Mouse (Mus musculus): ENCODE results near the gene Tecpr2.

Gene Tecpr2

DNA sequence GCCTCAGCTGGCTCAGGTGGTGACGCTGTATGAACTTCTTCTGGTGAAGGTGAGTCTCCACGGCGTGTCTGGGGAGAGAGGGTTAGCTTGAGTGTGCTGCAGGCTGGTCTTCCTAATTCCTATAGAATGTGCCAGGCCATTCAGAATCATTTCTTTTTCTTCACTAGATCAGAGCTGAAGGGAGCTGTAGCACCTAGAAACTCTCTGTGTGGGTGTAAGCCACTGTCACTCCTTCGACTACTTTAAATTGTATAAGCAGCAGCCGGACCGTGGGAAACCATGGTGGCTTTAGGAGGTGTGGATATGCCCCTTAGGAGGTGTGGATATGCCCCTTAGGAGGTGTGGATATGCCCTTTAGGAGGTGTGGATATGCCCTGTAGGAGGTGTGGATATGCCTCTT, 25.1 kb upstream of the Tecpr2 start:
- no peak for DNase-seq (ENCODE audit: low spot score in 2 of 2)

DNA sequence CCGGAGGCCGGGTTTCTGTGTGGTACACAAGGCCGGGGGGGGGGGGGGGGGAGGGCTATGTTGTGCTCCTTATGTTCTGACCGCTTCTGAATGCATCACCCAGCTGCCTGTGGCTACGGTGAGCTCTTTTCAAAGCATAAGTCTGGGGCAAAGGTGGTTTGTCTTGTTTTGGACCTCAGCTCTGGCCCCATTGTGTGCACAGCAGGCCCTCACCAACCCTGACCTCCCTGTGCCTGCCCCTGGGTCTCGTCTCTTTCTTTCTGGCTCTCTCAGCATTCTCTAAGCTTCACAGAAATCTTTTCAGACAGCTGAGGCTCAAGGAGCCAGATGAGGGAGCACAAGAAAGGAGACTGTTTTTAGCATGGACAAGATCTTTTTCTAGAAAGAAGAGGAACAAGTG, 23.5 kb upstream of the Tecpr2 start:
- DNase-seq (ENCODE audit: low spot score in 2 of 2), result no peak

- DNase-seq (ENCODE audit: low spot score in 2 of 2), result no peak
Observed at GRCm38 (mm10) chr12:110865989-110866388, 23.1 kb upstream of the Tecpr2 start.

DNA sequence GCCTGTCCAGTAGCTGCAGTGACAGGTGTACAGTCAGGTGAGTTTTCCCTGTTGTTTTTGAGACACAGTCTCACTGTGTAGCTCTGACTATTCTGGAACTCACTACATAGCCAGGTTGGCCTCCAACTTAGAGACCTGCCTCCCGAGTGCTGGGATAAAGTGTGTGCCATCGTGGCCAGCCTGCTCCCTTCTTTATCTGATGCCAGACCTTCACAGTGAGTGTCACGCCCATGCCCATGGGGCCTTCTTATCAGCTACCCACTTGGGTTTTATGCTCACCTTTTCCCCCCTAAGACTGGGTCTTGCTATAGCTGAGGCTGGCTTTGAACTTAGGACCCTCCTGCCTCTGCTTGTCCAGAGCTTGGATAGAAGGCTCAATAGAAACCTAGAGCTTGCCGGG, 19.0 kb upstream of the Tecpr2 start:
- no peak for DNase-seq (ENCODE audit: low spot score in 2 of 2)

DNA sequence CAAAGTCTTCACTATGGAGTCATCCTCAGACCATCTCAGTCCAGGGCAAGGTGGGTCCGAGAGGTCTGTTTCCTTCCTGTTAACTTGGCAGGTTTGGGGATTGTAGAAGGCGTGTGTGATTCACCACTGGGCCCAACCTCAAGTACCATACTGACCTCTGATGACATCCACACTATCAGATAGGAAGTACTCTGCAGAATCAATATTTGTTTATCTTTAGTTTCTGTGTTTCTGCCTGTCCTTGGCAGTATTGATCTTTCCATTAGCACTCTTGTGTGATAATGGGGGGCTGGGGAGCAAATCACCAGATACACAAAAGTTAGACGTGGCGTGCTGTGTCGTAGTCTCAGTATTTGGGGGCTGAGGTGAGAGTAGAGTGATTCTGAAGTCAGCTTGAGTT, 17.8 kb upstream of the Tecpr2 start:
- DNase-seq (ENCODE audit: low spot score in 2 of 2), result no peak

DNA sequence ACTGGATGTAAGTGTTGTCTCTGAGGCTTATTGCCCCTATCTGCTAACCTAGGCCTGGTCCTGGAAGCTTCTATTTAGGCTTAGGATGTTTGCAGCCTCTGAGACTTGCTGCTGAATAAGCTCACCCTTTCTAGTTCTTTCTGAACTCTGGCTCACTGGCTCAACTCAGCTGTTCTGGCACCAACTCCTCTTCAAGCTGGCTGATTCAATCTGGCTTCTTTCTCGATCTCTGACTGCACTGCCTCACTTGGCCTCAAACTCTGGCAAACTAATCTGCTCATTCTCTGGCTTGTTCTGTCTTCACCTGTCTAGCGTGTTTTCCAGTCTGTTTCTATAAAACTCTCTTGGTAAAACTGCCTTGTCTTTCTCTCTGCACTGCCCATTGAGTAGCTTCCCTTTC, 13.7 kb upstream of the Tecpr2 start:
- no peak for DNase-seq (ENCODE audit: low spot score in 2 of 2)

GRCm38 (mm10) chr12:110882291-110882690, 6.8 kb upstream of the Tecpr2 start:
- DNase-seq (ENCODE audit: low spot score in 2 of 2), result no peak

GRCm38 (mm10) chr12:110885251-110885650, 3.8 kb upstream of the Tecpr2 start:
- DNase-seq (ENCODE audit: low spot score in 2 of 2), result no peak

DNA sequence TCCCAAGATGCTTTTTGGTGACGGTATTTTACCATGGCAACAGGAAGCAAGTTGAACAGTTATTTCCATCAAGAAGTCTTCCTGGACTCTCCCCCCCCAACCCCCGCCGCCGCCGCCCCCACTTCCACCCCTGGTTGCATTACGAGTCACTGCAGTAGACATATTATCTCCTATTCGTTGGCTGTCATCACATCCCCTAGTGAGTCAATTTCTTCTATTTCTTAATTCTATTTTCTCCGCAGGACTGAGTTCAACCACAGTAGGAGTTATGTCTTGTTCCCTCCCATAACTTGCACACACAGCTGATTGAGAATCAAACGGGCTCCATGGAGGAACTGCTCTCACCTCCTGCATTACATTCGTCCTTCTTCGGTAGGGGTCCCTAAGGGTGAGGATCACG, 958 bp upstream of the Tecpr2 start:
- DNase-seq (ENCODE audit: low spot score in 2 of 2), result no peak

GRCm38 (mm10) chr12:110888606-110889005, 458 bp upstream of the Tecpr2 start:
- no peak for DNase-seq (ENCODE audit: low spot score in 2 of 2)

- no peak for DNase-seq (ENCODE audit: low spot score in 2 of 2)
Observed at GRCm38 (mm10) chr12:110891887-110892286, 2.8 kb downstream of the Tecpr2 start.

GRCm38 (mm10) chr12:110902106-110902505, 13.0 kb downstream of the Tecpr2 start:
- DNase-seq (ENCODE audit: low spot score in 2 of 2), result no peak

- DNase-seq (ENCODE audit: low spot score in 2 of 2), result no peak
Observed at GRCm38 (mm10) chr12:110903536-110903935, 14.5 kb downstream of the Tecpr2 start.

DNA sequence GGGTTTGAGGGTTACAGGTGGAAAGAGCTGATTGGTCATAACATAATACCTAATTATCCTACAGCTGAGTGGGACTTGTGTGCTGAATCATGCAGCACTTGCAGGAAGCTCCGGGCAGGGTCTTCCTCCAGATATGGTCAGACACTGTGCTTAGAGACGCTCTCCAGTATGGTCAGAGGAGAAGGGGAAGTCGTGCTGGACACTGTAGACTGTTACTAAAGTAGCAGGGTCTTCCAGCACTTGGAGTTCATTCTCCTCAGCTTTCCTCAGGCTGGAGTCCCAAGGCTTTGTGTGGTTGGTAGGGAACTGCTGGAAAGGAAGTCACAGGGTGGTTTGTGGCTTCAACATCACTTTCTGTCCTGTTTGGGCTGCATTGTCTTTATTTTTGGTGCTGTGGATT, 18.8 kb downstream of the Tecpr2 start:
- no peak for DNase-seq (ENCODE audit: low spot score in 2 of 2)

DNA sequence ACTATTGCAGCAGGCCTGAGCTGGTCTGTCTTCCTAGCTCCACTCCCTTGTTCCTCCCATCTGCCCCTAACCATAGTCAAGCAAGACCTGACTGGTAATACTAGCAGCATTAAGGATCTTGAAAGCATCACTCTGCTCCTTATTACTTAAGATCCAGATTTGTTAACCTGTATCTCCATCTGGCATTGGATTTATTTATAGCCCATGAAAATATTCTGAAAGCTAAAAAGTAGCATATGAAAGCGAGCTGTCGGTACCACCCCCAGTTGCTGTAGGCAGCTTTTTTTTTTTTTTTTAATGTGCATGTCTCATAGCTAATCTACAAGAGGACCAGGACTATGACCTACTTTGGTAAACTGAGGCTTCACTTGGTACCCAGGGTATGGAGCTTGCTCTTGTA, 20.9 kb downstream of the Tecpr2 start:
- DNase-seq (ENCODE audit: low spot score in 2 of 2), result no peak

DNA sequence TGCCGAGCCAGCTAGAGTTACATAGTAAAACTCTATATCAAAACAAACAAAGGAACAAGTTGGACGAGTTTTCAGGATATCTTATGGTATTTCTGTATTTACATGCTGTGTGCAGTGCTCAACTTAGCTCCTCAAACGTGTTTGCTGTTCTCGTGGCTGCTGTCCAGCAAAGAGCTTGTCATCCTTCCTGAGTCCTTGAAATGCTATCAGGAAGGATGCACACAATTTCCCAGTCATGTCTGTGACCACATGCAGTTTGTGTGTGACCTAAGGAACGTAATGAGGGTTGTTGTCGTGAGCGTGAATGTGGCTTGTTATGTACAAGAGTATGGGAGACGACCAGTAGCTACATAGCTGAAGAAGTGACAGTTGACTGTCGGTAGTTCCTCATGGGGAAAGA, 26.7 kb downstream of the Tecpr2 start:
- DNase-seq (ENCODE audit: low spot score in 2 of 2), result no peak

GRCm38 (mm10) chr12:110920254-110920653, 31.2 kb downstream of the Tecpr2 start:
- DNase-seq (ENCODE audit: low spot score in 2 of 2), result no peak

DNA sequence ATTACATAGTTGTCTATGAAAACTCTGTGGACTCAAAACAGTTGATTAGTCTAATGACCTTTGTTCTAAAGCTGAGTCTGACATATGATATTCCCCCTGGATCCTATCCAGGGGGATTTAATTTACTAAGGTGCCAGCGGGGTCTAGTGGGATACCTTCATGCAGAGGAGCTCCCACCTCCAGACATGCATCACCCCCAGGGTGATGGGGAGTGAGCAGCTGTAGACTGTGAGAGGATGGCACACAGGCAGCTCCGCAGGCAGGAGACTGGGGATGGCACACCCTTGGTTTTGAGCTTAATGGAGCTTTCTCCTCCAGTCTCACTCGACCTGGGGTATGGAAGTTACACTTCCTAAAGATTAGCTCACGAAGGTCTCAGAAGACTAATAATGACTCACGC, 32.5 kb downstream of the Tecpr2 start:
- DNase-seq (ENCODE audit: low spot score in 2 of 2), result no peak

DNA sequence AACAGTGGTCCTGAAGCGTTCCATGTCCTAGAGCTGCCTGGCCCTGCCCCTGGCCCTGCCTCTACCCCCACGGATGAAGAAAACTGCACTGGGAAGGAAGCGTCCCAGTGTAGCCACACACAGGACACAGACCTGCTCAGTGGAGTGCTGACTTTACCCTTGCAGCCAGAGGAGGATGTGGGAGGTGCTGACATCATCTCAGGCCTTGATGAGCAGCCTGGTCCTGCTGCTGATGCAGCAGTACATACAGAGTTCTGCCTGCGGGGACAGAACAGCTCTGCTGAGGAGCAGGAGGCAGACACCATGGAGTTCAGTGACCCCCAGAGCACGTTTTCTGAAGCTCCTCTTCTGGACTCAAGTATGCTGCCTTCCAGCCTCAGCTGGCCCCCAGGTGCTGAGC, 43.8 kb downstream of the Tecpr2 start:
- peak in 1 of 2 experiments; percentile 63 for DNase-seq (ENCODE audit: low spot score in 2 of 2)

- peak; percentile 77 to 78 for DNase-seq (ENCODE audit: low spot score in 2 of 2)
Observed at GRCm38 (mm10) chr12:110935983-110936620, 47.0 kb downstream of the Tecpr2 start.

GRCm38 (mm10) chr12:110937496-110937895, 48.4 kb downstream of the Tecpr2 start:
- no peak for DNase-seq (ENCODE audit: low spot score in 2 of 2)

DNA sequence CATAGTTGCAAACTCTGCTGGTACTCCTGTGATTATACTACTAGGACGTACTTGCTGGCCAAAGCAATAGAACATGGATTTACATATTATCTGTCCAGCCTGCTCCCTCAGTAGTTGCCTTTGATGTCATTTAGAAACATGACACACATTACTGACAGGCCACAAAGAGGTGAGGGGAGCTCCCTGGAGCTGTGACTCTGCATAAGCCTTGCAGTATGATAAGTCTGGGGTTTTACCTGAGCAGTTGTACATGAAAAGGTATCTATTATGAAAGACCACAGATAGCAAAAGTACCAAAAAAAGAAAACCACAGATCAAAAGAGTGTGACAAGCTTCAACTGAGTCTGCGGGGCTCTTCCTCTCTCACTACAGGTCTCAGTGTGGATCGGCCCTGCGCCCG, 50.3 kb downstream of the Tecpr2 start:
- DNase-seq (ENCODE audit: low spot score in 2 of 2), result no peak

GRCm38 (mm10) chr12:110940869-110941268, 51.8 kb downstream of the Tecpr2 start:
- no peak for DNase-seq (ENCODE audit: low spot score in 2 of 2)

GRCm38 (mm10) chr12:110946216-110946615, 57.2 kb downstream of the Tecpr2 start:
- no peak for DNase-seq (ENCODE audit: low spot score in 2 of 2)

Measured in right cerebral cortex, postnatal 36 days (tissue).